Mouse (Mus musculus): ENCODE data around the gene Dusp2. TPM values are rescaled to one million over a fixed set of nuclear protein-coding genes. Genes with fewer than 3 reads are reported as not detected.
A peak's percentile ranks its signal among the peaks of the same experiment; 100 is the strongest.

The Dusp2 gene
- polyA plus RNA-seq, 1 experiment from 2014 or later: 7.8 TPM

DNA sequence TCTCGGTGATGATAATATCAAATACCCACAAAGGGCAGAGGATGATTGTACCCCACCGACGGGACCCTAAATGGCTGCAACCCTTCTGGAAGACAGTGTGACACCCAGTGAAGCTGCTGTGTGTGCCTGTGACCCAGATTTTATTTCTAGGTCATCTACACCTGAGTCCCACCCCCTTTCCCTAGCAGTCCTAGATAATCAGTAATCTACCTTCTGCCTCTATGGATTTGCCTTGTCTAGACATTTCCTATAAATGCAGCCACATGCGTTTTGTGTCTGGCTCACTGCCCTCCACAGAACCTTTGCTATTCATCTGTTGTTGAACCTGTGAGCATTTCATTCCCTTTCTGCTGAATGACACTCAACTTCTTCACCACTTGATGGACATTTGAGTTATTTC is 17.9 kb downstream of the Dusp2 start:
- H3K27ac ChIP-seq (ENCODE audit: low read length): no peak overlapping the region
- H3K36me3 ChIP-seq (ENCODE audit: insufficient read depth, low read length): no peaks in the 10 kb centered on the region
- no peak overlapping the region for H3K9ac ChIP-seq (replicated peaks; ENCODE audit: low read length)
- ATAC-seq (ENCODE audit: low FRiP score, low TSS enrichment): no peak
- H3K4me2 ChIP-seq (replicated peaks; ENCODE audit: low read depth, low read length): no peak overlapping the region
- H3K4me3 ChIP-seq (ENCODE audit: low read length): no peak overlapping the region
- H3K9me3 ChIP-seq (ENCODE audit: low read length): no peaks in the 10 kb centered on the region
- no peaks in the 10 kb centered on the region for H3K4me1 ChIP-seq (ENCODE audit: insufficient read depth, low read length)
- no peaks in the 10 kb centered on the region; the same call in 1 of the 2 replicates for H3K27me3 ChIP-seq (ENCODE audit: insufficient read depth, low read length)
- 90% methylated on average over 4 of the region's 4 CpGs for WGBS

DNA sequence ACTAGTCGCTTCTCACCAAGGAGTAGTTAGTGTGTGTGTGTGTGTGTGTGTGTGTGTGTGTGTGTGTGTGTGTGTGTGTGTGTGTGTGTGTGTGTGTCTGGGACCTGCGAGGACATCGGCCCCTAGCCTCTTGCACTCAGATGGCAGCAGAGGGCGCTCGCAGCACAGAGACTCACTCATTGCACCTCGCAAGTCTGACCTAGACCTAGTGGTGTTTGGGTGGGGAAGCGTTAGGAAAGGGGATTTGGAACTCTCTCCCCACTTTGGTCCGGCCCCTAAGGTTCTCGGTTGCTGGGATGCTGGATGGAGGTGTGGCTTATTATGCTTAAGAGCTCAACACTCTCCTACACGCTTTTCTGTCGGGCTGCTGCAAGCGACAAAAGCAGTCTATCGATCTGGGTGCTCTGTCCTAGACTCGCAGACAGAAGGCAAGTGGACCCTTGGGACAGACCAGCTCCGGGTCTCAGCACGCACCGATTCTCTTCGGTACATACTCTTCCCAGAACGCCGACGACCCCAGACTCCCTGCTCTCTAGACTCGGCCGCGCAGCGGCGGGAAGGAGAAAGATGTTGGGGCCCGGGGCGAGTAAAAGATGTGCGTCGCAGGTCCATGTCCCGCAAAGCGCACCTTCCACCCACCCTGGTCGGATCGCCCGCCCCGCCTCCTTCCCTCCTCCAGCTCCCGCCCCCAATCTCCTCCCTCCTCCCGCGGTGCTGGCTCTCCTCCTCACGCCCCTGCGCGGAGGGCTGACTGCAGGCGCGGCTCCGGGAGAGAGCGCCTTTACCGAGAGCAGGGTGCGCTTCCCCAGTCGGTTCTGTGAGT is 26.7 kb downstream of the Dusp2 start, which contains the start of gene Adra2b:
Gene Adra2b, plus strand, starts transcription at position 750 of the 823 bp plus-strand sequence.
- H3K4me1 ChIP-seq (ENCODE audit: insufficient read depth, low read length): peaks cover 13% of the 10 kb centered on the region
- peak within 1 kb of the TSS; percentile 48 for H3K4me3 ChIP-seq (ENCODE audit: low read length)
- peaks cover 53% of the 10 kb centered on the region for H3K27me3 ChIP-seq (ENCODE audit: insufficient read depth, low read length)
- peak; percentile 83 for ATAC-seq (ENCODE audit: low FRiP score, low TSS enrichment)
- under 1% methylated on average over 44 of the region's 49 CpGs for WGBS
- no peaks in the 10 kb centered on the region for H3K36me3 ChIP-seq (ENCODE audit: insufficient read depth, low read length)
- no peak within 1 kb of the TSS for H3K27ac ChIP-seq (ENCODE audit: low read length)
- H3K9me3 ChIP-seq (ENCODE audit: low read length): no peaks in the 10 kb centered on the region
- H3K9ac ChIP-seq (replicated peaks; ENCODE audit: low read length): peak within 1 kb of the TSS; percentile 56
- H3K4me2 ChIP-seq (replicated peaks; ENCODE audit: low read depth, low read length): peak within 1 kb of the TSS; percentile 77

DNA sequence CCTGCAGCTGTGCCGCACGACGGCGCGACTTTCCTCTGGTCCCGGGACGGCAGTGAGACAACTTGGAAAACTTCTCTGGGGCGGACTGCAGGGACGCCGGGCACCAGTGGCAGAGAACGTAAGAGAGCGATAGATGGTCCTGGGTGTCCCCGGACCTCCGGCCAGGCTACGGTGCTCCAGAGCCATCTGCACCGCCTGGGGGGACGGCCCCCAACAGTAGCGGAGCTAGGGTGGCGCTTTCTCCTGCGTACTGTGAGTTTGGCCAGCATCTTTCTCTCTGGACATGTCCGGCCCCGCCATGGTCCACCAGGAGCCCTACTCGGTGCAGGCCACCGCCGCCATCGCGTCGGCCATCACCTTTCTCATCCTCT is 27.3 kb downstream of the Dusp2 start:
- peak overlapping the region; percentile 77 for H3K4me2 ChIP-seq (replicated peaks; ENCODE audit: low read depth, low read length)
- no peaks in the 10 kb centered on the region for H3K9me3 ChIP-seq (ENCODE audit: low read length)
- peaks cover 13% of the 10 kb centered on the region for H3K4me1 ChIP-seq (ENCODE audit: insufficient read depth, low read length)
- no peak overlapping the region for H3K27ac ChIP-seq (ENCODE audit: low read length)
- WGBS: 1% methylated on average over 26 of the region's 28 CpGs
- peaks cover 54% of the 10 kb centered on the region for H3K27me3 ChIP-seq (ENCODE audit: insufficient read depth, low read length)
- H3K4me3 ChIP-seq (ENCODE audit: low read length): peak overlapping the region; percentile 48
- H3K36me3 ChIP-seq (ENCODE audit: insufficient read depth, low read length): no peaks in the 10 kb centered on the region
- peak overlapping the region; percentile 56 for H3K9ac ChIP-seq (replicated peaks; ENCODE audit: low read length)
- ATAC-seq (ENCODE audit: low FRiP score, low TSS enrichment): peak; percentile 46

DNA sequence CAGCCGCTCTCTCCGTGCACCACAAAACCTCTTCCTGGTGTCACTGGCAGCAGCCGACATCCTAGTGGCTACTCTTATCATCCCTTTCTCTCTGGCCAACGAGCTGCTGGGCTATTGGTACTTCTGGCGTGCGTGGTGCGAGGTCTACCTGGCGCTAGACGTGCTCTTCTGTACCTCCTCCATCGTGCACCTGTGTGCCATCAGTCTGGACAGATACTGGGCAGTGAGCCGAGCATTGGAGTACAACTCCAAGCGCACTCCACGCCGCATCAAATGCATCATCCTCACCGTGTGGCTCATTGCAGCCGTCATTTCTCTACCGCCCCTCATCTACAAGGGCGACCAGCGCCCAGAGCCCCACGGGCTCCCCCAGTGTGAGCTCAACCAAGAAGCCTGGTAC is 27.7 kb downstream of the Dusp2 start:
- Histone ChIP-seq H3K4me1 (ENCODE audit: insufficient read depth, low read length) (peaks cover 13% of the 10 kb centered on the region), H3K27ac (ENCODE audit: low read length) (no peak overlapping the region), H3K9ac (replicated peaks; ENCODE audit: low read length) (no peak overlapping the region; the same call in 1 of the 2 replicates), H3K9me3 (ENCODE audit: low read length) (no peaks in the 10 kb centered on the region), H3K4me2 (replicated peaks; ENCODE audit: low read depth, low read length) (peak overlapping the region; percentile 77), H3K27me3 (ENCODE audit: insufficient read depth, low read length) (peaks cover 54% of the 10 kb centered on the region), H3K36me3 (ENCODE audit: insufficient read depth, low read length) (no peaks in the 10 kb centered on the region), H3K4me3 (ENCODE audit: low read length) (peak overlapping the region; percentile 48)
- 2% methylated on average over 20 of the region's 20 CpGs for whole genome bisulfite sequencing
- 0 out of 2 replicates have a peak, but pooled peaks have one; percentile 6 for ATAC-seq (ENCODE audit: low FRiP score, low TSS enrichment)

DNA sequence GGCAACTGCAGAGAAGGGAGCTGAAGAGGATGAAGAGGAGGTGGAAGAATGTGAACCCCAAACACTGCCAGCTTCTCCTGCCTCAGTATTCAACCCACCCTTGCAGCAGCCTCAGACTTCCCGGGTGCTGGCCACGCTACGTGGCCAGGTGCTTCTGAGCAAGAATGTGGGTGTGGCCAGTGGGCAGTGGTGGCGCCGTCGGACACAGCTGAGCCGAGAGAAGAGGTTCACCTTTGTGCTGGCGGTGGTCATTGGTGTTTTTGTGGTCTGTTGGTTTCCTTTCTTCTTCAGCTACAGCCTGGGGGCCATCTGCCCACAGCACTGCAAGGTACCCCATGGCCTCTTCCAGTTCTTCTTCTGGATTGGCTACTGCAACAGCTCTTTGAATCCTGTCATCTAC is 28.5 kb downstream of the Dusp2 start:
- no peaks in the 10 kb centered on the region for H3K9me3 ChIP-seq (ENCODE audit: low read length)
- H3K36me3 ChIP-seq (ENCODE audit: insufficient read depth, low read length): no peaks in the 10 kb centered on the region
- peak overlapping the region; percentile 77 for H3K4me2 ChIP-seq (replicated peaks; ENCODE audit: low read depth, low read length)
- H3K27me3 ChIP-seq (ENCODE audit: insufficient read depth, low read length): peaks cover 54% of the 10 kb centered on the region
- no peak overlapping the region for H3K27ac ChIP-seq (ENCODE audit: low read length)
- H3K4me1 ChIP-seq (ENCODE audit: insufficient read depth, low read length): peaks cover 13% of the 10 kb centered on the region
- H3K4me3 ChIP-seq (ENCODE audit: low read length): peak overlapping the region; percentile 48
- ATAC-seq (ENCODE audit: low FRiP score, low TSS enrichment): no peak
- WGBS: 17% methylated on average over 8 of the region's 8 CpGs
- no peak overlapping the region for H3K9ac ChIP-seq (replicated peaks; ENCODE audit: low read length)

DNA sequence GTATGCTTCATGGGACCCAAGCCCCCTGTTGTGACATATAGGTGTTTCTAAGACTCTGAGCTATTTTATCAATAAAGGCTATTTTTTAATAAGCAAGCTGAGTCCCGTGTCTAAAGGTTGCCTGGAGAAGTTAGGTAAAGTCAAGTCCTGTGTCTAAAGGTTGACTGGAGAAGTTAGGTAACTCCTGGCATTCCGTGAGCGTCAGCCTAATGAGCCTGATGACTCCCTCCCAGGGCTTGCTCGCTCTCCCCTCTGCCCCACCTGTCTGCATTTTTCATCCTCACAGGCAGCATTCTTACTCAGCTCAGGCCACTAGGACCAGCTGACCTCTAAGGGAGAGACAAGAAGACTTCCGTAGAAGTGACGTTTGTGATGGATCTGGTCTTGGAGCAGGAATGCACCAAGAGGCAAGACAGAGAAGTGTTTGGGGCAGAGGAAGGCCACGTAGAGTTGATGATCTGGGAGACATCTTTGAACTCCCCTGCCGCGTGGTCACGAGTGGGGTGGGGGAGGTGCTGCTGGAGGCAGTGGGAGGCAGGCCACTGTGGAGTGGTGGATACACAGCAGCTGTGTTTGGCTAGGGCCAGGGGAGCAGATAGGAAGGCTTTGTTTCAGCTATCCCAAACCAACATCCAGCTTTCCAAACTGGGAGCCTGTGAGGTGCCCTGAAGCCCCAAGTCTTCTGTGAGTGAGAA is 31.3 kb downstream of the Dusp2 start:
- no peak overlapping the region for H3K4me3 ChIP-seq (ENCODE audit: low read length)
- no peak for ATAC-seq (ENCODE audit: low FRiP score, low TSS enrichment)

DNA sequence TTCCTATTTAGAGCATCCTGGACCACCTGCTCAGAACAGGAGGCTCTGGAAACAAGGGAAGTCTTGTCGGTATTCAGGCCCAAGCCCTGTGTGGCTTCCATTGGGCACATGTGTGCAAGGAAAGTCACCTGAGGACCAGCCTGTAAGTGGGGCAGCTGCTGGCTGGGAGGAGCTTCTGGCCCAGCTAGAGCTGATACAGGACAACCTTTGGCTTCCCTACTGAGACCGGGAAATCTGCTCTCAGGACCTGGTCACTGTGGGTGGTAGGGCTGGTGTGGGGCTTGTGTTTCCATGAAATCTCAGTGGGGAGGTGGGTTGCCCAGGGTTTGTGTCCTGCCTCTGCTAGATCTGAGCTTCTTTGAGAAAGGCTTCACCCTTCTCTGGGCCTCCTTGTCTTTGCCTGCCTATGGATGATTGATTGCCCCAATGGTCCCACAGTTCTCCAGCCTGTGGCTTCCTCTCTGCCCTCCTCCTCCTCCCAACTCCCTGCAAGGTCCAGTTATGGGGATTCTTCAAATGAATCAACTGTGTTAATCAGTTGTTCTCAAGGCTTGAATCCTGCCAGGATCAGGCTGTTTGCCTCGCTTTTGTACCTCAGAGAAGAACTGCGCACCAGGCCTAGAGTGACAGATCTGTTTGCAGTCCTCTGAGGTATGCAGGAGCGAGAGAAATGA is 33.9 kb downstream of the Dusp2 start:
- no peak overlapping the region for H3K4me3 ChIP-seq (ENCODE audit: low read length)
- H3K27me3 ChIP-seq (ENCODE audit: insufficient read depth, low read length): peaks cover 13% of the 10 kb centered on the region
- H3K9me3 ChIP-seq (ENCODE audit: low read length): no peaks in the 10 kb centered on the region
- no peak overlapping the region for H3K27ac ChIP-seq (ENCODE audit: low read length)
- peaks cover 6% of the 10 kb centered on the region; the same call in 1 of the 2 replicates for H3K4me1 ChIP-seq (ENCODE audit: insufficient read depth, low read length)
- H3K9ac ChIP-seq (replicated peaks; ENCODE audit: low read length): no peak overlapping the region
- WGBS: 68% methylated on average over 5 of the region's 5 CpGs
- no peak for ATAC-seq (ENCODE audit: low FRiP score, low TSS enrichment)
- no peak overlapping the region for H3K4me2 ChIP-seq (replicated peaks; ENCODE audit: low read depth, low read length)
- no peaks in the 10 kb centered on the region for H3K36me3 ChIP-seq (ENCODE audit: insufficient read depth, low read length)

More for the DNA sequence above, 31.3 kb downstream of the Dusp2 start:
- WGBS: 59% methylated on average over 10 of the region's 10 CpGs
- no peak overlapping the region for H3K4me2 ChIP-seq (replicated peaks; ENCODE audit: low read depth, low read length)
- H3K27ac ChIP-seq (ENCODE audit: low read length): no peak overlapping the region
- peaks cover 36% of the 10 kb centered on the region for H3K27me3 ChIP-seq (ENCODE audit: insufficient read depth, low read length)
- H3K36me3 ChIP-seq (ENCODE audit: insufficient read depth, low read length): no peaks in the 10 kb centered on the region
- peaks cover 19% of the 10 kb centered on the region for H3K4me1 ChIP-seq (ENCODE audit: insufficient read depth, low read length)
- H3K9me3 ChIP-seq (ENCODE audit: low read length): no peaks in the 10 kb centered on the region
- no peak overlapping the region for H3K9ac ChIP-seq (replicated peaks; ENCODE audit: low read length)

DNA sequence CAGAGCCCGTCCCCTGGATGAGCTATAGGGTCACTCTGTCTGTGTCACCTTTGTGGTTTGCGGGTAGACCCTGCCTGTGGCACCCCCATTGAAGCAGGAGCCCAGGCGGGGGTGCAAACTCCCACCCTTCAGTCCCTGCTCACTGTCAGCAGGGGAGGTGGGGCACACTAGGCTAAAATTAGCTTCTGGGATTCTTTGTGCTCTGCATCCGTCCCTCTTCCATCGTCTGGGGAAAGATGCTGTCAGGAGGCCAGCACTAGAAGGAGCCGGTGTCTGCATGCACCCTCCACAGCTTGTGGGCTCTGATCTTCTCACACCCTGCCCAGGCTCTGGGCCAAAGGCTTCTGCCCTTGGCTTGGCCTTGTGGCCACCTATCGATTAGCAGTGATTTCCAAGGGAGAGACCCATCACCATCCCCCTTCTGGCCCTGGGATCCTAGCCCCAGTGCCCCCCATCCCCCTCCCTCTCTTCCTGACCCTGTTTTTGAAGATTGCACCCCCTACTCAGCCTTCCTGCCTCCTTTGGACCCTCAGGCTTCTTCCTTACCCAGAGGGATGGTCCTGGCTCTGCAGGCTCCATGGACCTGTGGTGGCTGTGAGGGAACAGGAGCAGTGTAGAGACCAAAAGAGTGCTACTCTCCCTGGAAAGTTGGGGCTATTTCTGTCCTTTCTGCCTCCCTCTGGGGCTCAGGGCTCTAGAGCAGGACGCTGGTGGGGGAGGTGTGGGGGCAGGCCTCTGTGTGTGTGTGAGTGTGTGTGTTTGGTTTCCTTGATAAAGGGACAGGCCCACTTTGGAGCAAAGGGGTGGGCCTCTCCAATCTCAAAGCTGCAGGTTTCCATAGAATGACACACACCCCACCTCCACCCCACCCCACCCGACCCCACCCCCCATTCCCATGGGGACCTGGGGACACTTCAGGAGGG is 34.9 kb downstream of the Dusp2 start:
- no peak; the same call in 1 of the 2 replicates for ATAC-seq (ENCODE audit: low FRiP score, low TSS enrichment)
- 43% methylated on average over 9 of the region's 9 CpGs for WGBS
- H3K27me3 ChIP-seq (ENCODE audit: insufficient read depth, low read length): peaks cover 4% of the 10 kb centered on the region
- no peak overlapping the region for H3K4me2 ChIP-seq (replicated peaks; ENCODE audit: low read depth, low read length)
- H3K9ac ChIP-seq (replicated peaks; ENCODE audit: low read length): no peak overlapping the region
- no peak overlapping the region for H3K4me3 ChIP-seq (ENCODE audit: low read length)
- no peaks in the 10 kb centered on the region for H3K36me3 ChIP-seq (ENCODE audit: insufficient read depth, low read length)
- H3K27ac ChIP-seq (ENCODE audit: low read length): no peak overlapping the region
- H3K9me3 ChIP-seq (ENCODE audit: low read length): no peaks in the 10 kb centered on the region
- H3K4me1 ChIP-seq (ENCODE audit: insufficient read depth, low read length): peaks cover 6% of the 10 kb centered on the region; the same call in 1 of the 2 replicates

DNA sequence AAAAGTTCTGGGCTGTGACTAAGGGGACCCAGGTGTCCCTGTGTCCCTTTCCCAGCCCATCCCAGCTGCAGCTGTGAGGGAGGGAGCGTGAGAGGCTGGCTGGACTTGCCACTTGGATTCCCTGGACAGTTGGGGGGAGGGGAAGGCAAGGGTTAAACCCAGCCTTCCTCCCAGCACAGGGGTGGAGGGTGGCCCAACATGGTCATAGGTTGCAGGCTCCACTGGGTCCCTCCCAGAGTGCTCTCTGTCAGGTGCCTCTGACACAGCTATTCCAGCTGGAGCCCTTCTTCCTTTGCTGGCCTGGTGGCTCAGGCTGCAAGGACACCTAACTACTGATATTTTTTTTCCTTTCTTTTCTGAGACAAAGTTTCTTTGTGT is 35.5 kb downstream of the Dusp2 start:
- Histone ChIP-seq H3K9me3 (ENCODE audit: low read length) (no peaks in the 10 kb centered on the region), H3K36me3 (ENCODE audit: insufficient read depth, low read length) (no peaks in the 10 kb centered on the region), H3K9ac (replicated peaks; ENCODE audit: low read length) (no peak overlapping the region), H3K4me3 (ENCODE audit: low read length) (no peak overlapping the region), H3K4me1 (ENCODE audit: insufficient read depth, low read length) (peaks cover 6% of the 10 kb centered on the region; the same call in 1 of the 2 replicates), H3K27ac (ENCODE audit: low read length) (no peak overlapping the region), H3K4me2 (replicated peaks; ENCODE audit: low read depth, low read length) (no peak overlapping the region), H3K27me3 (ENCODE audit: insufficient read depth, low read length) (0 out of 2 replicates have a peak, but pooled peaks cover 2% of the 10 kb centered on the region)
- ATAC-seq (ENCODE audit: low FRiP score, low TSS enrichment): peak; percentile 64
- WGBS: 88% methylated on average over 1 of the region's 1 CpGs
